Mouse (Mus musculus) retina, adult 2 months (tissue): ENCODE results near the gene Celf2.
"Not testable (repeated sequence)": the region's sequence is repeated elsewhere in the genome, so short reads cannot be mapped to it uniquely, and the experiment has no call there.

Experiments
- DNase-seq: peaks from one replicate; pipeline ENCODE4 v3.0.0-alpha.2; 2012; ENCODE audit warnings: low read depth, low spot score

Celf2 gene

GRCm38 (mm10) chr2:7509463-7509862 lies at the start of gene Celf2:
Celf2 (minus strand) TSS chr2:7509563.
- DNase-seq: not testable (repeated sequence)

DNA sequence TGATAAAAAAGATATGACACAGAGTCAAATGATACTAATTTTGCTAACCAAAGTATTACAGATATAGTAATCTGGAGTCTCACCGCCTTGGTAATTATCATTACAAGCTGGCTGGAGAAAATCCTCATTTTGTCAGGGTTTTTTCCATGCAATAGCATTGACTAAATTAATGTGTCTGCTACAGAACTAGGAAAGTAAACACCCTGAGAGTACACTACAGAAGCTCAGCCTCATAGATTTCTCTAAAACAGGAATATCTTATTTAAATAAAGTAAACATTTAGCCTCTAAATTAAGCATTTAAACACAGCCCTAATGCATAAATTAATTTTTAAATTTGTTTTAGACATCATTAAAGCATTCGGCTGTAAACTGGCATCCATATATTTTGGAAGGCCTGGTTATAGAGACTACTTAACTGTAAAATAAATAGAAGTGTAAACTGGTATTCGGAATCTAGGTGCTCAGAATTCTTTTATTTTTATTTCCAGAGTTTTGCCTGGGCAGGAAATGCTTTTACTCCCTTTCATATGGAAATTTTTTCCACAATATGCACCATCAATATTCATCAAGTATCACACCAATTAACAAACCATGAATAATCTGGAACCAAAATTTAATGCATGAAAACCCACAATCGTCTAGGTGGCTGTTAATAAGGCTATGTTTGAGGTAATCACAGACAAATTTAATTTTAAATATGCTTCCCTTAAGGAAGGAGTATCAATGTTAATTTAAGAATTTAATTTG lies 46.0 kb upstream of the Celf2 start:
- DNase-seq: no peak

DNA sequence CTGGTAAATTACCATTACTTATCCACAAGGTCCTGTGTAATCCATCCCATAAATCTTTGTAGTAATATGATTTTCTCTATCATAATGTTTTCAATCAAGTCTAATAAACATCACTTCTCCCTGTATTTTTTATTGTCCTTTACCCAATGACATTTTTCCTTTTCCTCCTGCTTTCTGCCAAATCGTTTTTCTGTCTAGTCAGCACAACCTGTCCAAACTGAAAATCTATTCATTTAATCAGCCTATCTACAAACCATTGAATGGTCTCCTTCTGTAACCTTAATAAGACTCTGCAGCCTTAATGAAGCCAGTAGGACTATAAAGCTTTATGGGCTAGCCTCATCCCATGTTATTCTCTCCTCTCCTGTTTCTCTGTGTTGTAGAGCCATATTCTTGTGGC lies 45.2 kb upstream of the Celf2 start:
- DNase-seq: no peak

GRCm38 (mm10) chr2:7552887-7553286 lies 43.5 kb upstream of the Celf2 start:
- DNase-seq: no peak

DNA sequence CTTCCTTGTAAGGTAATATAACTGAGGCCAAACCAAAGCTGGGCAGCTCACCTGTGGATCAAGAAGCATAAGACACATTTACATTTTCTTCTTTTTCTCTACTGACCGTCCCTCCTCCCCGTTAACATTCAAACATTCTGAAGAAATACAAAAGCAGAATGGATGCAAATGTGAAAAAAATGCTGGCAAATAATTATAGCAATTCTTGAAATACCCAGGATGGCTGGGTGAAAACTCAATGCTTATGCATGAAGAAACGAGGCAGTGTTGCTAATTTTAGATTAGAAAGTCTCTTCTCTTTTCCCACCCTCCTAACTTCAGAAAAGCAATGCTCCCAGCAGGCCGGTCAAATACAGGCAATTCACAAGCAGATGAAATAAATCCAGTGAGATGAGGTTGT lies 39.5 kb upstream of the Celf2 start:
- no peak for DNase-seq

- DNase-seq: no peak
Observed at GRCm38 (mm10) chr2:7534615-7535204, 25.3 kb upstream of the Celf2 start.

DNA sequence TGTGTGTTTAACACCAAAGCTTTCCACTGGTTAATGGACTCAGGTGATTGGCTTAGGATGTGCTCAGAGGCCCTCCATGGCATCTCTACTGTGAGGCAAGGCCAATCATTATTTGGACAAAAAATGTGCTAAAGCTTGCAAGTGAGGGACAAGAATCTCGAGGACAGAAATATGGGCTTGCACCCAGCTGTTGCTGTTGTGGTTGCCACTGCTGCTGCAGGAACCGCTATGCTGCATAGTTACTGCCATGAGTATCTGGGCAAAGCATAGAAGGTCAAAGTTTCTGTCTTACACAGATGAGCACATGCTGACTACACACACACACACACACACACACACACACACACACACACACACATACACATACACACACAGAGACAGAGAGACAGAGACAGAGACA lies 24.8 kb upstream of the Celf2 start:
- no peak for DNase-seq

GRCm38 (mm10) chr2:7531185-7531960 lies 22.0 kb upstream of the Celf2 start:
- DNase-seq: no peak

DNA sequence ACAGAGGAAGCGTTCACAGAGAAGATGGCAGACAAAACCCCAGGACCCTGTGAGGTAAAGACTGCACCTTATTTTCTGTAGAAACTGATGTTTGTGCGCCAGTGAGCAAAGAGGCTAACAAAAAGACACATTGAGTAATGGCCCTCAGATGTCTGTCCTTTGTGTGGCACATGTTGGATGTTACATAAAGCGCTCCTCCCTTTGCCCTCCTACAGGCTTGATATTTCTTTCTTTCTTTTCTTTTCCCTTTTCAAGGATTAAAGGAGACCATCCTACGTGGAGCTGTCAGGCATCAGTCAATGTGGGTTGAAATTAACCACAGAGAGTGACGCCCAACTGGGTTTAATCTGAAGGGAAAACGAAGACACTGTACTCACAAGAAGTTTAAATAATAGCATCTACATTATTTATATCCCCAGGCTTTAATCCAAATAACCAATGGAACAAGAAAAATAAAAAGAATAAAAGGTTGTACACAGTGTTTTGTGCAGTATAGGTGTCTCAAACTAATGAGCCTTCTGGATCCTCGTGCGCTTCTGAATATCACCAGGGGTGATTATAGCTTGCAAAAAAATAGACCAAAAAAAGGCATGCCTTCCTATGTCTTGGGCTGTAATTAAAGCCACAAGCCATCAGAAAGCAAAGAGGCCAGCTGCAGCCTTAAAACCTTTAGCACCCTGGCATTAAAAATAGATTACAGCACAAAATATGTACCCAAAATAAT lies 21.3 kb upstream of the Celf2 start:
- no peak for DNase-seq

- DNase-seq: no peak
Observed at GRCm38 (mm10) chr2:7529637-7530036, 20.3 kb upstream of the Celf2 start.

DNA sequence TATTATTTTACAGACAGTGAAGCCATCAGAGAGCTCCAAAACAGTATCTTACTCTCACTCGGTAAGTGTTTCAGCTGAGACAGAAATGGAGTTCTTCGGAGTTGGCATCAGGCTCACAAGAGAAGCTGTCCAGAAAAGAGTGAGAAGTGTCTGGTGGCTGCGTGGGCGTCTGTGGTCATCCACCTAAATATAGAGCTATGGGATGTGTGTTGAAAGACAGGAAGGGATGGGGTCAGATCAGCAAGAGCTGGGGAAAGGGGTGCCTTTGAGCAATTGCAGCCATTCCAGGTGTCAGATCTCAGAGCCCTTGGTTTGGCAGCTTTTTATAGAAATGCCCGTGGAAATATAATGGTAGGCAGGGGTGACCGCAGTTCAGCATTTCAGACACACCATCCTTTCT lies 17.3 kb upstream of the Celf2 start:
- no peak for DNase-seq

- DNase-seq: no peak
Observed at GRCm38 (mm10) chr2:7519473-7519872, 10.1 kb upstream of the Celf2 start.

DNA sequence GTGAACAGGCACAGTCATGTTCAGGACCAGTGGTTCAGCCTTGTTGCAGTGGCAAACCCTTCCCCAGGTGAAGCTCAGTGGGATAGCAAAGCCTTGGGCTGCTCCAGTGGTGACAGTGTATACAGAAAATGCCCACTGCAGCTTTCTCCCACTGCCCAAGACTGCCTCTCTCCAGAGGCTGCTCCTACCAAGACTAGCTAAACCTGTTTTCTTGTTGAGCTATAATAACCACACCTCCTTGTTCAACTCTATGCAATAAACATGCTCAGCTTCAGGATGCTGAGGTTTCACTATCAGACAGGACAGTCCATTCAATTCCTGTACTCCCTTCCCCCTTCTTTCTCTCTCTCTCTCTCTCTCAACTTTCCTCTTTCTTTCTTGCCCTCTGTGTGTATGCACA lies 15.9 kb downstream of the Celf2 start:
- no peak for DNase-seq

DNA sequence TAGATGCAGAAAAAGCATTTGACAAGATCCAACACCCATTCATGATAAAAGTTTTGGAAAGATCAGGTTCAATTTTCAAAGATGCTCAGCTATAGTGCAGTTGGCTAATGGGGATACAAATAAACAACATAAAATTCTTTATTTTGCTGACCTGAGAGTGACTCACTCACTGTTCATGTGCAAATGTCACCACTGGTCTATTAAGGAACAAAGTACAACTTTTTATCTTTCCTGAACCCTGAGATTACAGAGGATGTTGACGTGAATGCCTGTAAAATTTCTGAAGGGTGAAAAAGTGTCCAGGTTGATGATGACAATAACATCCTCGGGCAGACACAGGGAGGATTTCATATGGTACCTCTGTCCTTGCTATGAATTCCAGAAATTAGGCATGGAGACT lies 24.4 kb downstream of the Celf2 start:
- DNase-seq: no peak

- DNase-seq: no peak
Observed at GRCm38 (mm10) chr2:7482062-7482461, 27.3 kb downstream of the Celf2 start.

- DNase-seq: no peak
Observed at GRCm38 (mm10) chr2:7460329-7461056, 48.9 kb downstream of the Celf2 start.

GRCm38 (mm10) chr2:7438721-7439282 lies 70.6 kb downstream of the Celf2 start:
- no peak for DNase-seq

DNA sequence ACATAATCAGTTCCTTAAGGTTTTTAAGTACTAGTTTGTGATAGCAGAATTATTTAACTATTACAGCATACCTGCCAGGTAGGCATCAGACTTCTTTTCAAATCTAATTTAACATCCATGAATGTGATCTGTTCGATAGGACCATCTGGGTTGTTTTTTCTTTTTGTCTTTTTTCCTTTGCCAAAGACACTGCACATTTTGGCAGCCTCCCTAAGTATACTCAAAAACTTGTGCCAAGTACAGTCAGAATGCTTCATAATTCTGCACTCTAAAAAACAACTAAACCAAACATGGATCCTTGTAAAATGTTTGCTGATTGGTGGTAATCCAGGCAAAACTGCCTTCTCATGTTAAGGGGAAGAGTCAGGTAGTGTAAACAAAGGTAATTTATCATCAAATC lies 82.9 kb downstream of the Celf2 start:
- DNase-seq: no peak

DNA sequence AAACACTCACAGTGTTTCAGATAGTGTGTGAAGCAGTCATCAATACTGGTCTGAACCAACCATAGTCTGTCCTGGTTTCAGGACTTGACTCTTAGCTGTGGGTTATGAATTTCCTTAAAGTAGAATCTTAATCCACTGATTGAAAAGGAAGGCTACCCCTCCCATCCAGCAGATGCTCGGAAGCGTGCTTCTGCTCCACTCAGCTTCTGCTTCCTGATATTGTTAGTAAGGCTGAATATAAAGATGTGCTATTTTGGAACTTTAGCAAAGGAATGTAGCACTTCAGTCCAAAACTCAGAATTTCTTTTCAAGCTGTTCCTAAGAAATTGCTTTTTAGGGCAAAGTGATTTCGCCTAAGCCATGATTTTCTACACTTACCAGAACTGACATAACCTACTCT lies 108.8 kb downstream of the Celf2 start:
- no peak for DNase-seq

- no peak for DNase-seq
Observed at GRCm38 (mm10) chr2:7395935-7396334, 113.4 kb downstream of the Celf2 start.

GRCm38 (mm10) chr2:7395473-7395872 lies 113.9 kb downstream of the Celf2 start:
- no peak for DNase-seq
